ENCODE assay signal across 42 mouse cellular contexts in the genomic region with DNA sequence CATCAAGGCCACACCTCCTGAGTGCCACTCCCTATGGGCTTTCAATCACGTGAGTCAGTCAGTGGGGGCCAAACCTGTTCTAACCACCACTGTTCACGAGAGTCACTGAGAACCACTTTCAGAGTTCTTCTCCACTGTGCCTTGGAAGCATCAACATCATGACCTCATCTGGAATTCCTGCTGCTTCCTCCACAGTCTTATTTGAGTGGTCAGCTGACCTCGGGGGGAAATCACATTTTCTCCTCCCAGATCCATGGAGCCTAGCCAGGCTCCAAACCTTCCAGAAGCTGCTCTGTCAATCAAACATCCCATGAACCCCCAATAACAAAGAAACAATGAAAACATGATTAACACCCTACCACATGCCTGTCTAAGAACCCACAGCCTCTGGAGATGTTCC. TPM values are rescaled to one million over a fixed set of nuclear protein-coding genes. Genes with fewer than 3 reads are reported as not detected.
A peak's percentile ranks its signal among the peaks of the same experiment; 100 is the strongest.
DNase-seq lines count a peak whose midpoint lies in the region; ATAC-seq and TF ChIP-seq lines count a peak whose summit lies in the region.
"Had no signal": no experiment of that assay in that cellular context is flagged by ENCODE, and none has a peak within 500 bp of the region (broad histone marks: within the 10 kb centered on the region; RNA-seq: fewer than 3 reads in every experiment).

No protein-coding gene starts in this region.

- no peak overlapping the region for H3K9ac ChIP-seq in heart, postnatal 0 days (replicated peaks; ENCODE audit: low read depth, low read length)
- H3K9ac ChIP-seq in lung, embryonic 16.5 days (ENCODE audit: low read length) = no peak overlapping the region
- H3K9ac ChIP-seq: forebrain, postnatal 0 days; heart, embryonic 15.5 days; kidney, embryonic 15.5 days; liver, embryonic 13.5 days; lung, embryonic 15.5 days; midbrain, embryonic 13.5 days had no signal

- no peak overlapping the region for H3K4me2 ChIP-seq in heart, postnatal 0 days (ENCODE audit: low read depth, low read length)
- no peak overlapping the region for H3K4me2 ChIP-seq in lung, embryonic 16.5 days (ENCODE audit: low read depth, low read length)
- H3K4me2 ChIP-seq: heart, embryonic 15.5 days; kidney, embryonic 15.5 days; liver, embryonic 13.5 days; lung, embryonic 15.5 days; midbrain, embryonic 13.5 days had no signal

- no peaks in the 10 kb centered on the region for H3K36me3 ChIP-seq in heart, postnatal 0 days (replicated peaks; ENCODE audit: control insufficient read depth, insufficient read depth, low read length)
- H3K36me3 ChIP-seq in lung, embryonic 16.5 days (ENCODE audit: control insufficient read depth, insufficient read depth, low read length) = no peaks in the 10 kb centered on the region
- H3K36me3 ChIP-seq: heart, embryonic 15.5 days; kidney, embryonic 15.5 days; liver, embryonic 13.5 days; lung, embryonic 15.5 days; midbrain, embryonic 13.5 days had no signal

- intact Hi-C loops in heart, postnatal 25 days (cut with DNase I) = loop anchor here (5.0 kb wide), 1 partner anchor 125 kb away; no protein-coding TSS in a partner anchor
- intact Hi-C loops in left cerebral cortex, postnatal 10 days (cut with DNase I) = no loop called here

- no peaks in the 10 kb centered on the region; the same call in 1 of the 2 replicates for H3K9me3 ChIP-seq in heart, postnatal 0 days (replicated peaks; ENCODE audit: control insufficient read depth, low read length)
- H3K9me3 ChIP-seq in lung, embryonic 16.5 days (ENCODE audit: control insufficient read depth, low read length) = peaks cover 2% of the 10 kb centered on the region; the same call in 1 of the 2 replicates
- H3K9me3 ChIP-seq: heart, embryonic 15.5 days; kidney, embryonic 15.5 days; liver, embryonic 13.5 days; lung, embryonic 15.5 days; midbrain, embryonic 13.5 days had no signal

- TF ChIP-seq CTCF in heart, postnatal 0 days (IDR thresholded peaks at IDR 0.05; ENCODE audit: low read depth) = no peak

- no peak overlapping the region for H3K4me3 ChIP-seq in heart, postnatal 0 days (ENCODE audit: low read depth, low read length)
- no peak overlapping the region for H3K4me3 ChIP-seq in lung, embryonic 16.5 days (ENCODE audit: low read length)
- H3K4me3 ChIP-seq: erythroblast, embryonic 14.5 days; heart, embryonic 15.5 days; kidney, embryonic 15.5 days; liver, embryonic 13.5 days; lung, embryonic 15.5 days; midbrain, embryonic 13.5 days had no signal

- no peaks in the 10 kb centered on the region for H3K27me3 ChIP-seq in heart, postnatal 0 days (ENCODE audit: control insufficient read depth, insufficient read depth, low read length)
- no peaks in the 10 kb centered on the region for H3K27me3 ChIP-seq in lung, embryonic 16.5 days (ENCODE audit: control insufficient read depth, insufficient read depth, low read depth, low read length)
- H3K27me3 ChIP-seq: heart, embryonic 15.5 days; kidney, embryonic 15.5 days; liver, embryonic 13.5 days; lung, embryonic 15.5 days; midbrain, embryonic 13.5 days had no signal

- ATAC-seq in heart, postnatal 0 days (ENCODE audit: insufficient read depth, low read depth) = no peak; the same call in 1 of the 2 replicates
- ATAC-seq in lung, embryonic 16.5 days (ENCODE audit: low read depth) = peak; percentile 28; the same call in 1 of the 2 replicates
- ATAC-seq: activated CD4-positive, CD25-positive, alpha-beta regulatory T cell, adult 4 months; forebrain, postnatal 0 days; hindbrain, embryonic 16.5 days; midbrain, embryonic 13.5 days had no signal

- TF ChIP-seq EP300 in heart, postnatal 0 days (IDR thresholded peaks at IDR 0.05; ENCODE audit: low read depth) = no peak

- DNase-seq in heart, postnatal 0 days (ENCODE audit: low spot score) = peak; percentile 19
- DNase-seq in heart, postnatal 25 days (ENCODE audit: low spot score) = no peak
- peak; percentile 55 for DNase-seq in NIH3T3 (ENCODE audit: low read depth)
- peak; percentile 62 for DNase-seq in lung, postnatal 36 days
- no peak for DNase-seq in urinary bladder, adult 18-20 months (ENCODE audit: low spot score in 2 of 2)
- no peak for DNase-seq in left cerebral cortex, postnatal 10 days (ENCODE audit: extremely low spot score in 1 of 2, low spot score in 2 of 2)
- DNase-seq: adrenal gland, adult 2 months; adrenal gland, postnatal 36 days; B cell, adult 2 months; cerebellum, adult 18-20 months; cerebellum, postnatal 10 days; forebrain, postnatal 0 days; gastrocnemius, postnatal 14 days; kidney, adult 18-20 months; left cerebral cortex, postnatal 4 days; liver, embryonic 13.5 days; right cerebral cortex, postnatal 4 days; thymus, adult 18-20 months; thymus, postnatal 25 days had no signal

- no peak overlapping the region for H3K27ac ChIP-seq in heart, postnatal 0 days (ENCODE audit: low read depth)
- no peak overlapping the region for H3K27ac ChIP-seq in lung, embryonic 16.5 days (ENCODE audit: low read length)
- H3K27ac ChIP-seq: heart, embryonic 15.5 days; kidney, embryonic 15.5 days; liver, embryonic 13.5 days; lung, embryonic 15.5 days; midbrain, embryonic 13.5 days; stomach, postnatal 0 days had no signal

- peaks cover 18% of the 10 kb centered on the region for H3K4me1 ChIP-seq in heart, postnatal 0 days (ENCODE audit: control insufficient read depth, insufficient read depth)
- no peaks in the 10 kb centered on the region; the same call in none of the 2 replicates for H3K4me1 ChIP-seq in lung, embryonic 16.5 days (replicated peaks; ENCODE audit: control insufficient read depth, insufficient read depth, low read length)
- H3K4me1 ChIP-seq: liver, embryonic 13.5 days had no signal

- WGBS in heart, postnatal 0 days = 33% methylated on average over 3 of the region's 3 CpGs
- WGBS in lung, embryonic 16.5 days = 47% methylated on average over 3 of the region's 3 CpGs

RNA-seq across cellular contexts. Expression of a gene that starts 52.1 kb away (rescaled TPM):
- total RNA-seq in heart, postnatal 0 days (2014; rRNA removed; ENCODE audit: low replicate concordance) = 2.1 TPM in 1 of 2 replicates, not detected in the other
- polyA plus RNA-seq in heart, postnatal 0 days (2015; fragmentation: Nextera tagmentation; extraction: Ambion mirVana) = 1.2 and 1.5 TPM in 2 replicates
- total RNA-seq in heart, postnatal 25 days (2021) = under 1 TPM in 1 of 2 experiments, not detected in 1; 0.20 TPM
- not detected in 2 replicates for polyA plus RNA-seq in lung, embryonic 16.5 days (2015; fragmentation: Nextera tagmentation; extraction: Ambion mirVana)
- total RNA-seq in left cerebral cortex, postnatal 10 days (2021) = not detected
- total RNA-seq: adrenal gland, adult 2 months; adrenal gland, postnatal 36 days; common myeloid progenitor, adult 5-6 weeks; forebrain, postnatal 0 days; gastrocnemius, postnatal 14 days; granulocyte monocyte progenitor cell, adult 5-6 weeks; layer of hippocampus, adult 8-10 months; layer of hippocampus, postnatal 25 days; left cerebral cortex, adult 8-10 months; left cerebral cortex, postnatal 4 days; megakaryocyte-erythroid progenitor cell, adult 5-6 weeks had no signal
- polyA plus RNA-seq: activated CD4-positive, CD25-positive, alpha-beta regulatory T cell, adult 4 months; adrenal gland, adult 2 months; brain, embryonic 14.5 days; embryonic facial prominence, embryonic 14.5 days; erythroblast, embryonic 14.5 days; forebrain, embryonic 11.5 days; forebrain, postnatal 0 days; hindbrain, embryonic 11.5 days; hindbrain, embryonic 16.5 days; intestine, embryonic 14.5 days; kidney, embryonic 15.5 days; limb, embryonic 14.5 days; liver, embryonic 13.5 days; lung, embryonic 15.5 days; midbrain, embryonic 13.5 days; neural tube, embryonic 11.5 days; spleen, adult 2 months; stomach, postnatal 0 days had no signal

RNA-seq across cellular contexts. Expression of a gene that starts 53.5 kb away (rescaled TPM):
- 4.5 and 8.1 TPM in 2 replicates for total RNA-seq in heart, postnatal 0 days (2014; rRNA removed; ENCODE audit: low replicate concordance)
- 9.8 and 11.5 TPM in 2 replicates for polyA plus RNA-seq in heart, postnatal 0 days (2015; fragmentation: Nextera tagmentation; extraction: Ambion mirVana)
- 1 to 10 TPM; 2.1 to 2.3 TPM for total RNA-seq in heart, postnatal 25 days (2021)
- 0.83 and 1.3 TPM in 2 replicates for polyA plus RNA-seq in lung, embryonic 16.5 days (2015; fragmentation: Nextera tagmentation; extraction: Ambion mirVana)
- total RNA-seq in left cerebral cortex, postnatal 10 days (2021) = 1 to 10 TPM; 2.0 to 2.2 TPM
- total RNA-seq: common myeloid progenitor, adult 5-6 weeks; granulocyte monocyte progenitor cell, adult 5-6 weeks; megakaryocyte-erythroid progenitor cell, adult 5-6 weeks had no signal
- polyA plus RNA-seq: erythroblast, embryonic 14.5 days; hindbrain, embryonic 11.5 days; liver, embryonic 13.5 days had no signal

Comparison
In these comparisons a context has a peak if more than half of its experiments do, and no peak if none do; other contexts are left out.
1. DNase-seq: peak in heart, postnatal 0 days (single experiment), NIH3T3 (single experiment) and lung, postnatal 36 days (single experiment); none in heart, postnatal 25 days (single experiment), urinary bladder, adult 18-20 months (0 of 2) and left cerebral cortex, postnatal 10 days (0 of 2).